Mouse (Mus musculus): ENCODE measurements around the gene Rgcc. TPM values are rescaled to one million over a fixed set of nuclear protein-coding genes. Genes with fewer than 3 reads are reported as not detected.

Rgcc gene
- polyA plus RNA-seq, 2 experiments from 2014 or later = 27.5 to 38.3 TPM

- no peak for ATAC-seq
Observed at GRCm38 (mm10) chr14:79239402-79239801, 62.0 kb downstream of the Rgcc start.

Other genes starting within 250 kb of the Rgcc start
- gene Zfp957, start 54.3 kb downstream of the Rgcc start, polyA plus RNA-seq (2017; shearing (Covaris generic)) = under 1 TPM in 1 of 2 experiments, not detected in 1; 0.12 TPM
- 10 to 100 TPM; 59.7 to 67.3 TPM for gene Naa16, start 89.1 kb upstream of the Rgcc start, polyA plus RNA-seq (2017; shearing (Covaris generic))
- 1 to 10 TPM; 6.2 to 7.5 TPM for gene Mtrf1, start 96.1 kb upstream of the Rgcc start, polyA plus RNA-seq (2017; shearing (Covaris generic))
- gene Kbtbd7, start 124.9 kb upstream of the Rgcc start, polyA plus RNA-seq (2017; shearing (Covaris generic)) = 1 to 10 TPM in 1 of 2 experiments, under 1 TPM in 1; 0.65 to 1.9 TPM
- gene Kbtbd6, start 150.2 kb upstream of the Rgcc start, polyA plus RNA-seq (2017; shearing (Covaris generic)) = under 1 TPM; 0.25 to 0.61 TPM
- 100 to 1,000 TPM; 122 to 145 TPM for gene Elf1, start 179.5 kb upstream of the Rgcc start, polyA plus RNA-seq (2017; shearing (Covaris generic))
- 10 to 100 TPM; 25.7 to 32.5 TPM for gene Wbp4, start 179.9 kb upstream of the Rgcc start, polyA plus RNA-seq (2017; shearing (Covaris generic))